ENCODE assay signal across 9 mouse cellular contexts in the genomic region with DNA sequence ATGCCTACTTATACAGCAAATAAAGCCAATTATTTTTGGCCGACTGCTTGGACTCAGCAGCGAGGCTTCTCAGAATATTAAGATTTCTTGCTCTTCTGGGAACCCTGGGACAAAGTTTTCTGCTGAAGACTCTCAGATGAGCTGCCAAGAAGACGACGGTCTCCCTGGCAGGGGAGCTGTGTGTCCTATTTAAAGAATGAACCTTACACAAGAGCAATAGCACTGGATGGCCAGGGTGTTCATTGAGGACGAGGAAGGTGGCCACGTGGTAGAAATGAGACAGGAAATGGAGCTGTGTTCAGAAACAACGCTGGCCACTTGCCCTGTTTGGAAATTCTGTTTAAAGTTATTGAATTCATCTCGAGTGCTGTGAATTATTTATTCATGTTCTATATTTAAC.
DNase-seq lines count a peak whose midpoint lies in the region; ATAC-seq and TF ChIP-seq lines count a peak whose summit lies in the region.
"Had no signal": no experiment of that assay in that cellular context is flagged by ENCODE, and none has a peak within 500 bp of the region (broad histone marks: within the 10 kb centered on the region; RNA-seq: fewer than 3 reads in every experiment).

No protein-coding gene starts in this region.

- ATAC-seq in midbrain, postnatal 0 days (ENCODE audit: low FRiP score): no peak
- no peak for ATAC-seq in midbrain, embryonic 14.5 days (ENCODE audit: low FRiP score, low TSS enrichment)

- 0 out of 2 replicates have a peak overlapping the region, but pooled peaks have one; percentile 4 for H3K27ac ChIP-seq in midbrain, postnatal 0 days (ENCODE audit: low read depth, low read length)
- H3K27ac ChIP-seq in midbrain, embryonic 14.5 days (replicated peaks; ENCODE audit: low read depth, low read length): no peak overlapping the region
- H3K27ac ChIP-seq: midbrain, embryonic 12.5 days had no signal

- no peaks in the 10 kb centered on the region for H3K27me3 ChIP-seq in midbrain, postnatal 0 days (ENCODE audit: insufficient read depth, low read length)
- no peaks in the 10 kb centered on the region for H3K27me3 ChIP-seq in midbrain, embryonic 14.5 days (ENCODE audit: control insufficient read depth, insufficient read depth, low read length)
- H3K27me3 ChIP-seq: midbrain, embryonic 12.5 days had no signal

- no peak overlapping the region for H3K4me3 ChIP-seq in midbrain, postnatal 0 days (ENCODE audit: low read depth, low read length)
- H3K4me3 ChIP-seq in midbrain, embryonic 14.5 days (replicated peaks; ENCODE audit: low read depth, low read length): no peak overlapping the region
- no peak overlapping the region for H3K4me3 ChIP-seq in lung, adult 2 months (replicated peaks; ENCODE audit: extremely low read depth, low read depth, low read length)
- H3K4me3 ChIP-seq: midbrain, embryonic 12.5 days had no signal

- no peak overlapping the region for H3K4me2 ChIP-seq in midbrain, postnatal 0 days (ENCODE audit: low read depth, low read length, poor library complexity, severe bottlenecking)
- no peak overlapping the region for H3K4me2 ChIP-seq in midbrain, embryonic 14.5 days (ENCODE audit: low read length)
- H3K4me2 ChIP-seq: midbrain, embryonic 12.5 days had no signal

- no peaks in the 10 kb centered on the region for H3K9me3 ChIP-seq in midbrain, postnatal 0 days (ENCODE audit: low read length)
- H3K9me3 ChIP-seq in midbrain, embryonic 14.5 days (ENCODE audit: control insufficient read depth, low read length): no peaks in the 10 kb centered on the region
- H3K9me3 ChIP-seq: midbrain, embryonic 12.5 days had no signal

- H3K36me3 ChIP-seq in midbrain, postnatal 0 days (ENCODE audit: insufficient read depth, low read length): no peaks in the 10 kb centered on the region
- no peaks in the 10 kb centered on the region for H3K36me3 ChIP-seq in midbrain, embryonic 14.5 days (ENCODE audit: control insufficient read depth, insufficient read depth, low read length)
- H3K36me3 ChIP-seq: midbrain, embryonic 12.5 days had no signal

- no peak for TF ChIP-seq POLR2A in lung, adult 2 months (IDR thresholded peaks at IDR 0.05; ENCODE audit: borderline replicate concordance, extremely low read depth, low read depth, low read length)

- no peak overlapping the region for H3K9ac ChIP-seq in midbrain, postnatal 0 days (replicated peaks; ENCODE audit: low read length, poor library complexity, severe bottlenecking)
- no peak overlapping the region for H3K9ac ChIP-seq in midbrain, embryonic 14.5 days (replicated peaks; ENCODE audit: low read length)
- H3K9ac ChIP-seq: midbrain, embryonic 12.5 days had no signal

- intact Hi-C loops in heart, postnatal 25 days (cut with DNase I): no loop called here

- no peaks in the 10 kb centered on the region for H3K4me1 ChIP-seq in midbrain, postnatal 0 days (ENCODE audit: insufficient read depth, low read length)
- no peaks in the 10 kb centered on the region for H3K4me1 ChIP-seq in midbrain, embryonic 14.5 days (ENCODE audit: control insufficient read depth, insufficient read depth, low read length)
- peaks cover 9% of the 10 kb centered on the region for H3K4me1 ChIP-seq in lung, adult 2 months (ENCODE audit: control insufficient read depth, insufficient read depth, low read length)
- H3K4me1 ChIP-seq: midbrain, embryonic 12.5 days had no signal

- 48% methylated on average over 8 of the region's 8 CpGs for WGBS in midbrain, postnatal 0 days
- 75% methylated on average over 8 of the region's 8 CpGs for WGBS in midbrain, embryonic 14.5 days
- WGBS in lung, adult 2 months: 9% methylated on average over 8 of the region's 8 CpGs

- no peak for TF ChIP-seq CTCF in midbrain, postnatal 0 days (IDR thresholded peaks at IDR 0.05)
- no peak for TF ChIP-seq CTCF in lung, adult 2 months (IDR thresholded peaks at IDR 0.05; ENCODE audit: insufficient read depth, low read length)

- peak; percentile 62 to 83 for DNase-seq in adrenal gland, adult (ENCODE audit: inconsistent age in 2 of 2, low spot score in 1 of 2)
- DNase-seq in adrenal gland, postnatal 4 days (ENCODE audit: low spot score in 2 of 2): no peak
- peak; percentile 39 for DNase-seq in midbrain, postnatal 0 days (ENCODE audit: low spot score)
- DNase-seq in midbrain, embryonic 14.5 days: no peak
- DNase-seq in heart, postnatal 25 days (ENCODE audit: low spot score): peak; percentile 8
- DNase-seq in lung, adult 2 months: peak; percentile 45
- no peak for DNase-seq in spleen, postnatal 10 days (ENCODE audit: low spot score in 2 of 2)
- no peak for DNase-seq in spleen, adult 18-20 months

Comparison
In these comparisons a context has a peak if more than half of its experiments do, and no peak if none do; other contexts are left out.
1. DNase-seq: peak in adrenal gland, adult (2 of 2), midbrain, postnatal 0 days (single experiment), heart, postnatal 25 days (single experiment) and lung, adult 2 months (single experiment); none in adrenal gland, postnatal 4 days (0 of 2), midbrain, embryonic 14.5 days (single experiment), spleen, postnatal 10 days (0 of 2) and spleen, adult 18-20 months (0 of 2).